Mouse (Mus musculus): ENCODE data around the gene Atp5g2. TPM values are rescaled to one million over a fixed set of nuclear protein-coding genes. Genes with fewer than 3 reads are reported as not detected.

Atp5g2 gene
- polyA plus RNA-seq, 1 experiment from 2014 or later, result 54.7 TPM

- Histone ChIP-seq H3K36me3 (no peaks in the 10 kb centered on the region), H3K4me1 (peaks cover 25% of the 10 kb centered on the region), H3K4me2 (replicated peaks) (peak overlapping the region; percentile 90), H3K27me3 (peaks cover 80% of the 10 kb centered on the region), H3K9ac (peak overlapping the region; percentile 57), H3K27ac (no peak overlapping the region), H3K9me3 (no peaks in the 10 kb centered on the region), H3K4me3 (peak overlapping the region; percentile 55)
- ATAC-seq (ENCODE audit: low FRiP score, low read depth), result peak; percentile 38; the same call in 1 of the 2 replicates
- WGBS, result under 1% methylated on average over 32 of the region's 32 CpGs
These were observed 20.8 kb upstream of the Atp5g2 start for GRCm38 (mm10) chr15:102692991-102693411.

- Histone ChIP-seq H3K27ac (no peak overlapping the region), H3K9me3 (no peaks in the 10 kb centered on the region), H3K9ac (peak overlapping the region; percentile 57), H3K4me1 (peaks cover 25% of the 10 kb centered on the region), H3K27me3 (peaks cover 75% of the 10 kb centered on the region), H3K4me2 (replicated peaks) (peak overlapping the region; percentile 90), H3K36me3 (no peaks in the 10 kb centered on the region), H3K4me3 (peak overlapping the region; percentile 55)
- WGBS, result 3% methylated on average over 26 of the region's 26 CpGs
- ATAC-seq (ENCODE audit: low FRiP score, low read depth), result peak; percentile 37
These were observed 20.2 kb upstream of the Atp5g2 start for GRCm38 (mm10) chr15:102692321-102692804.

- Histone ChIP-seq H3K27ac (no peak overlapping the region), H3K27me3 (peaks cover 25% of the 10 kb centered on the region), H3K4me1 (0 out of 2 replicates have a peak, but pooled peaks cover 4% of the 10 kb centered on the region), H3K4me2 (replicated peaks) (no peak overlapping the region), H3K9ac (no peak overlapping the region), H3K9me3 (no peaks in the 10 kb centered on the region), H3K36me3 (no peaks in the 10 kb centered on the region), H3K4me3 (no peak overlapping the region)
- no peak for ATAC-seq (ENCODE audit: low FRiP score, low read depth)
- 12% methylated on average over 4 of the region's 4 CpGs for WGBS
These were observed 13.6 kb upstream of the Atp5g2 start for GRCm38 (mm10) chr15:102685791-102686190.

GRCm38 (mm10) chr15:102683670-102684069 is 11.5 kb upstream of the Atp5g2 start:
- Histone ChIP-seq H3K4me2 (replicated peaks) (no peak overlapping the region), H3K27me3 (peaks cover 14% of the 10 kb centered on the region), H3K9me3 (no peaks in the 10 kb centered on the region), H3K27ac (no peak overlapping the region), H3K4me1 (0 out of 2 replicates have a peak, but pooled peaks cover 4% of the 10 kb centered on the region), H3K4me3 (no peak overlapping the region), H3K9ac (no peak overlapping the region), H3K36me3 (no peaks in the 10 kb centered on the region)
- 15% methylated on average over 1 of the region's 1 CpGs for WGBS
- ATAC-seq (ENCODE audit: low FRiP score, low read depth), result no peak

GRCm38 (mm10) chr15:102676345-102676744 is 4.2 kb upstream of the Atp5g2 start:
- Histone ChIP-seq H3K4me3 (no peak overlapping the region), H3K27me3 (no peaks in the 10 kb centered on the region), H3K4me1 (peaks cover 22% of the 10 kb centered on the region), H3K4me2 (replicated peaks) (no peak overlapping the region), H3K9ac (no peak overlapping the region), H3K36me3 (no peaks in the 10 kb centered on the region), H3K27ac (no peak overlapping the region), H3K9me3 (no peaks in the 10 kb centered on the region)
- no peak for ATAC-seq (ENCODE audit: low FRiP score, low read depth)
- WGBS, result 91% methylated on average over 2 of the region's 2 CpGs

GRCm38 (mm10) chr15:102673548-102673947 is 1.4 kb upstream of the Atp5g2 start:
- WGBS, result 1% methylated on average over 10 of the region's 10 CpGs
- ATAC-seq (ENCODE audit: low FRiP score, low read depth), result peak; percentile 4; the same call in 1 of the 2 replicates
- Histone ChIP-seq H3K4me3 (peak overlapping the region; percentile 51), H3K4me2 (replicated peaks) (peak overlapping the region; percentile 74), H3K27ac (peak overlapping the region; percentile 100), H3K9me3 (no peaks in the 10 kb centered on the region), H3K9ac (no peak overlapping the region), H3K36me3 (peaks cover 5% of the 10 kb centered on the region; the same call in 1 of the 2 replicates), H3K27me3 (no peaks in the 10 kb centered on the region), H3K4me1 (peaks cover 39% of the 10 kb centered on the region)

GRCm38 (mm10) chr15:102671721-102672214 is 384 bp downstream of the Atp5g2 start:
- peak; percentile 79 for ATAC-seq (ENCODE audit: low FRiP score, low read depth)
- Histone ChIP-seq H3K9me3 (no peaks in the 10 kb centered on the region), H3K9ac (peak overlapping the region; percentile 86), H3K4me3 (peak overlapping the region; percentile 51), H3K4me2 (replicated peaks) (peak overlapping the region; percentile 74), H3K36me3 (peaks cover 20% of the 10 kb centered on the region), H3K27ac (peak overlapping the region; percentile 100), H3K4me1 (peaks cover 39% of the 10 kb centered on the region), H3K27me3 (no peaks in the 10 kb centered on the region)
- WGBS, result under 1% methylated on average over 33 of the region's 34 CpGs

- Histone ChIP-seq H3K4me3 (peak overlapping the region; percentile 75), H3K4me1 (peaks cover 39% of the 10 kb centered on the region), H3K36me3 (peaks cover 28% of the 10 kb centered on the region), H3K4me2 (replicated peaks) (peak overlapping the region; percentile 74), H3K27ac (peak overlapping the region; percentile 100), H3K9me3 (no peaks in the 10 kb centered on the region), H3K27me3 (no peaks in the 10 kb centered on the region), H3K9ac (peak overlapping the region; percentile 95)
- peak; percentile 91 for ATAC-seq (ENCODE audit: low FRiP score, low read depth)
- under 1% methylated on average over 42 of the region's 53 CpGs for WGBS
These were observed 1.2 kb downstream of the Atp5g2 start for GRCm38 (mm10) chr15:102670767-102671575.

GRCm38 (mm10) chr15:102670281-102670680 is 1.9 kb downstream of the Atp5g2 start:
- Histone ChIP-seq H3K9ac (peak overlapping the region; percentile 95), H3K27me3 (no peaks in the 10 kb centered on the region), H3K4me3 (peak overlapping the region; percentile 75), H3K4me1 (peaks cover 39% of the 10 kb centered on the region), H3K9me3 (no peaks in the 10 kb centered on the region), H3K4me2 (replicated peaks) (peak overlapping the region; percentile 74), H3K36me3 (peaks cover 34% of the 10 kb centered on the region), H3K27ac (peak overlapping the region; percentile 100)
- ATAC-seq (ENCODE audit: low FRiP score, low read depth), result no peak
- WGBS, result 10% methylated on average over 6 of the region's 6 CpGs

- WGBS, result 73% methylated on average over 8 of the region's 8 CpGs
- H3K9me3 ChIP-seq, result no peaks in the 10 kb centered on the region
- ATAC-seq (ENCODE audit: low FRiP score, low read depth), result no peak
- peak overlapping the region; percentile 74 for H3K4me2 ChIP-seq (replicated peaks)
- H3K4me1 ChIP-seq, result peaks cover 39% of the 10 kb centered on the region
- H3K27ac ChIP-seq, result 0 out of 2 replicates have a peak overlapping the region, but pooled peaks have one; percentile 15
- peaks cover 41% of the 10 kb centered on the region for H3K36me3 ChIP-seq
- peak overlapping the region; percentile 55; the same call in 1 of the 2 replicates for H3K9ac ChIP-seq
- no peaks in the 10 kb centered on the region for H3K27me3 ChIP-seq
- peak overlapping the region; percentile 75 for H3K4me3 ChIP-seq
These were observed 2.6 kb downstream of the Atp5g2 start for GRCm38 (mm10) chr15:102669571-102669970.

- H3K36me3 ChIP-seq, result peaks cover 78% of the 10 kb centered on the region
- ATAC-seq (ENCODE audit: low FRiP score, low read depth), result no peak; the same call in 1 of the 2 replicates
- WGBS, result 55% methylated on average over 4 of the region's 4 CpGs
These were observed 6.7 kb downstream of the Atp5g2 start for GRCm38 (mm10) chr15:102665494-102665893.

GRCm38 (mm10) chr15:102663825-102664224 is 8.3 kb downstream of the Atp5g2 start:
- peak overlapping the region; percentile 13; the same call in 1 of the 2 replicates for H3K9ac ChIP-seq
- no peak overlapping the region for H3K27ac ChIP-seq
- H3K9me3 ChIP-seq, result no peaks in the 10 kb centered on the region
- H3K4me3 ChIP-seq, result no peak overlapping the region
- WGBS, result 87% methylated on average over 8 of the region's 8 CpGs
- no peak overlapping the region for H3K4me2 ChIP-seq (replicated peaks)
- no peak for ATAC-seq (ENCODE audit: low FRiP score, low read depth)
- no peaks in the 10 kb centered on the region for H3K27me3 ChIP-seq
- H3K36me3 ChIP-seq, result peaks cover 85% of the 10 kb centered on the region
- H3K4me1 ChIP-seq, result peaks cover 5% of the 10 kb centered on the region

More at GRCm38 (mm10) chr15:102665494-102665893, 6.7 kb downstream of the Atp5g2 start:
- Histone ChIP-seq H3K27ac (no peak overlapping the region), H3K4me3 (no peak overlapping the region), H3K9ac (no peak overlapping the region), H3K4me1 (peaks cover 14% of the 10 kb centered on the region), H3K9me3 (no peaks in the 10 kb centered on the region), H3K27me3 (no peaks in the 10 kb centered on the region), H3K4me2 (replicated peaks) (no peak overlapping the region)

All from limb, embryonic 13.5 days (tissue).